ENCODE assay signal across 8 mouse cellular contexts in genomic region chr5:146963937-146964278, GRCm38 (mm10). TPM values are rescaled to one million over a fixed set of nuclear protein-coding genes. Genes with fewer than 3 reads are reported as not detected.
A peak's percentile ranks its signal among the peaks of the same experiment; 100 is the strongest.
DNase-seq lines count a peak whose midpoint lies in the region; ATAC-seq and TF ChIP-seq lines count a peak whose summit lies in the region.

No protein-coding gene starts in this region.

- no peaks in the 10 kb centered on the region for H3K36me3 ChIP-seq in kidney, adult 2 months (ENCODE audit: control insufficient read depth, insufficient read depth, low read length)
- peaks cover 4% of the 10 kb centered on the region; the same call in 1 of the 2 replicates for H3K36me3 ChIP-seq in hindbrain, postnatal 0 days (ENCODE audit: insufficient read depth, low read length)
- H3K36me3 ChIP-seq in midbrain, embryonic 14.5 days (ENCODE audit: control insufficient read depth, insufficient read depth, low read length) = peaks cover 10% of the 10 kb centered on the region

- H3K9ac ChIP-seq in hindbrain, postnatal 0 days (replicated peaks; ENCODE audit: low read length) = peak overlapping the region; percentile 77
- H3K9ac ChIP-seq in midbrain, embryonic 14.5 days (replicated peaks; ENCODE audit: low read length) = peak overlapping the region; percentile 75; the same call in 1 of the 2 replicates

- TF ChIP-seq CTCF in kidney, adult 2 months (conservative IDR thresholded peaks at IDR 0.05; ENCODE audit: insufficient read depth, insufficient read length, low read depth, low read length) = no peak
- TF ChIP-seq CTCF in hindbrain, postnatal 0 days (IDR thresholded peaks at IDR 0.05; ENCODE audit: low read depth) = no peak

- 52% methylated on average over 8 of the region's 8 CpGs for WGBS in kidney, adult 2 months
- 49% methylated on average over 8 of the region's 8 CpGs for WGBS in hindbrain, postnatal 0 days
- 53% methylated on average over 8 of the region's 8 CpGs for WGBS in midbrain, embryonic 14.5 days

- no peak for TF ChIP-seq POLR2A in kidney, adult 2 months (IDR thresholded peaks at IDR 0.05; ENCODE audit: low read depth, low read length)

- H3K4me2 ChIP-seq in hindbrain, postnatal 0 days (ENCODE audit: low read depth, low read length) = peak overlapping the region; percentile 77
- peak overlapping the region; percentile 73 for H3K4me2 ChIP-seq in midbrain, embryonic 14.5 days (ENCODE audit: low read length)

- H3K9me3 ChIP-seq in hindbrain, postnatal 0 days (ENCODE audit: low read length) = no peaks in the 10 kb centered on the region
- H3K9me3 ChIP-seq in midbrain, embryonic 14.5 days (ENCODE audit: control insufficient read depth, low read length) = no peaks in the 10 kb centered on the region

- peak overlapping the region; percentile 32; the same call in 1 of the 2 replicates for H3K4me3 ChIP-seq in kidney, adult 2 months (ENCODE audit: insufficient read depth, low read depth, low read length)
- peak overlapping the region; percentile 97 for H3K4me3 ChIP-seq in brown adipose tissue, adult 24 weeks (ENCODE audit: insufficient read depth, low read depth, low read length)
- H3K4me3 ChIP-seq in hindbrain, postnatal 0 days (ENCODE audit: low read length) = peak overlapping the region; percentile 87
- peak overlapping the region; percentile 86 for H3K4me3 ChIP-seq in midbrain, embryonic 14.5 days (replicated peaks; ENCODE audit: low read depth, low read length)

- H3K27ac ChIP-seq in kidney, adult 2 months (ENCODE audit: insufficient read depth, low read depth, low read length) = peak overlapping the region; percentile 48; the same call in 1 of the 2 replicates
- H3K27ac ChIP-seq in brown adipose tissue, adult 24 weeks (replicated peaks; ENCODE audit: low read depth, low read length) = no peak overlapping the region
- 0 out of 2 replicates have a peak overlapping the region, but pooled peaks have one; percentile 3 for H3K27ac ChIP-seq in hindbrain, postnatal 0 days
- 0 out of 2 replicates have a peak overlapping the region, but pooled peaks have one; percentile 20 for H3K27ac ChIP-seq in midbrain, embryonic 14.5 days (replicated peaks; ENCODE audit: low read depth, low read length)

- peaks cover 4% of the 10 kb centered on the region for H3K4me1 ChIP-seq in kidney, adult 2 months (ENCODE audit: control insufficient read depth, insufficient read depth, low read length)
- H3K4me1 ChIP-seq in brown adipose tissue, adult 24 weeks (ENCODE audit: control insufficient read depth, insufficient read depth, insufficient read length, low read length) = peaks cover 11% of the 10 kb centered on the region; the same call in 1 of the 2 replicates
- H3K4me1 ChIP-seq in hindbrain, postnatal 0 days (ENCODE audit: insufficient read depth, low read length) = peaks cover 5% of the 10 kb centered on the region; the same call in 1 of the 2 replicates
- peaks cover 7% of the 10 kb centered on the region for H3K4me1 ChIP-seq in midbrain, embryonic 14.5 days (ENCODE audit: control insufficient read depth, insufficient read depth, low read length)

- ATAC-seq in hindbrain, postnatal 0 days = 0 out of 2 replicates have a peak, but pooled peaks have one; percentile 11
- ATAC-seq in midbrain, embryonic 14.5 days (ENCODE audit: low FRiP score, low TSS enrichment) = peak; percentile 46; the same call in 1 of the 2 replicates

- DNase-seq in kidney, adult 2 months = no peak
- DNase-seq in kidney, adult 8-10 months = no peak
- no peak for DNase-seq in hindbrain, postnatal 0 days (ENCODE audit: low spot score)
- no peak for DNase-seq in midbrain, embryonic 14.5 days
- DNase-seq in frontal cortex, adult 2 months (ENCODE audit: extremely low spot score in 1 of 2, low spot score in 1 of 2) = no peak
- no peak for DNase-seq in layer of hippocampus, postnatal 25 days (ENCODE audit: extremely low spot score in 1 of 2, low spot score in 1 of 2)
- no peak for DNase-seq in spleen, adult 12 weeks (ENCODE audit: low spot score)

- no peaks in the 10 kb centered on the region for H3K27me3 ChIP-seq in kidney, adult 2 months (replicated peaks; ENCODE audit: control insufficient read depth, insufficient read depth, low read length)
- H3K27me3 ChIP-seq in hindbrain, postnatal 0 days (ENCODE audit: insufficient read depth, low read length) = no peaks in the 10 kb centered on the region
- H3K27me3 ChIP-seq in midbrain, embryonic 14.5 days (ENCODE audit: control insufficient read depth, insufficient read depth, low read length) = no peaks in the 10 kb centered on the region

RNA-seq across cellular contexts. Expression of gene Mtif3, which starts 0.3 kb away (rescaled TPM):
- polyA plus RNA-seq in kidney, adult 2 months (2012; rRNA removed) = 23.2 and 27.7 TPM in 2 replicates
- 29.5 and 36.3 TPM in 2 replicates for polyA plus RNA-seq in brown adipose tissue, adult 24 weeks (2012; ENCODE audit: insufficient read depth, insufficient read length, missing spikeins)
- total RNA-seq in hindbrain, postnatal 0 days (2014; rRNA removed) = 9.9 and 11.7 TPM in 2 replicates
- polyA plus RNA-seq in hindbrain, postnatal 0 days (2015; fragmentation: Nextera tagmentation; extraction: Ambion mirVana) = 20.3 and 21.1 TPM in 2 replicates
- 30.0 and 32.3 TPM in 2 replicates for polyA plus RNA-seq in midbrain, embryonic 14.5 days (2014; fragmentation: Nextera tagmentation; extraction: Ambion mirVana)
- polyA plus RNA-seq in frontal cortex, adult 2 months (2012; rRNA removed) = 22.0 and 22.7 TPM in 2 replicates
- total RNA-seq in layer of hippocampus, postnatal 25 days (2021) = 10 to 100 TPM; 17.4 to 18.4 TPM

RNA-seq across cellular contexts. Expression of gene Gtf3a, which starts 15.5 kb away (rescaled TPM):
- polyA plus RNA-seq in kidney, adult 2 months (2012; rRNA removed) = 52.3 and 68.0 TPM in 2 replicates
- 36.4 and 46.3 TPM in 2 replicates for polyA plus RNA-seq in brown adipose tissue, adult 24 weeks (2012; ENCODE audit: insufficient read depth, insufficient read length, missing spikeins)
- 53.3 and 71.5 TPM in 2 replicates for total RNA-seq in hindbrain, postnatal 0 days (2014; rRNA removed)
- polyA plus RNA-seq in hindbrain, postnatal 0 days (2015; fragmentation: Nextera tagmentation; extraction: Ambion mirVana) = 94.0 and 96.6 TPM in 2 replicates
- polyA plus RNA-seq in midbrain, embryonic 14.5 days (2014; fragmentation: Nextera tagmentation; extraction: Ambion mirVana) = 102 and 110 TPM in 2 replicates
- 48.2 and 55.2 TPM in 2 replicates for polyA plus RNA-seq in frontal cortex, adult 2 months (2012; rRNA removed)
- total RNA-seq in layer of hippocampus, postnatal 25 days (2021) = 10 to 100 TPM; 25.5 to 28.5 TPM

Comparison
In these comparisons a context has a peak if more than half of its experiments do, and no peak if none do; other contexts are left out.
1. H3K4me3 ChIP-seq: peak in every context shown above with its lines; median percentile 97 in brown adipose tissue, adult 24 weeks; 87 in hindbrain, postnatal 0 days; 86 in midbrain, embryonic 14.5 days; 32 in kidney, adult 2 months.